Mouse (Mus musculus): ENCODE results near the gene Cdhr1. TPM values are rescaled to one million over a fixed set of nuclear protein-coding genes. Genes with fewer than 3 reads are reported as not detected.
"Not testable (repeated sequence)": the region's sequence is repeated elsewhere in the genome, so short reads cannot be mapped to it uniquely, and the experiment has no call there.

The Cdhr1 gene
- polyA plus RNA-seq (2012; ENCODE audit: insufficient read depth, low replicate concordance) = not detected in 2 replicates

- Histone ChIP-seq H3K36me3 (replicated peaks; ENCODE audit: low read length) (no peaks in the 10 kb centered on the region), H3K9me3 (no peaks in the 10 kb centered on the region), H3K4me1 (peaks cover 20% of the 10 kb centered on the region), H3K27me3 (replicated peaks) (peaks cover 67% of the 10 kb centered on the region), H3K4me3 (replicated peaks) (peak within 1 kb of the TSS; percentile 87)
- TF ChIP-seq FLI1 (IDR thresholded peaks at IDR 0.05; ENCODE audit: low read length) (no peak), GATA1 (IDR thresholded peaks at IDR 0.05; ENCODE audit: borderline replicate concordance, low read length) (no peak)
Measured at GRCm38 (mm10) chr14:37097956-37098530, at the start of gene Cdhr1. Gene Cdhr1 (minus strand): TSS chr14:37098347.

- H3K4me1 ChIP-seq = peaks cover 29% of the 10 kb centered on the region
- no peak overlapping the region for H3K4me3 ChIP-seq (replicated peaks)
- peaks cover 6% of the 10 kb centered on the region; the same call in 1 of the 2 replicates for H3K9me3 ChIP-seq
- no peaks in the 10 kb centered on the region for H3K36me3 ChIP-seq (replicated peaks; ENCODE audit: low read length)
- H3K27me3 ChIP-seq (replicated peaks) = no peaks in the 10 kb centered on the region
- TF ChIP-seq FLI1 (IDR thresholded peaks at IDR 0.05; ENCODE audit: low read length) = no peak
Measured at GRCm38 (mm10) chr14:37139051-37139710, 41.0 kb upstream of the Cdhr1 start.

GRCm38 (mm10) chr14:37137596-37137995 is 39.4 kb upstream of the Cdhr1 start:
- not testable (repeated sequence) for H3K4me3 ChIP-seq (replicated peaks); H3K9me3 ChIP-seq; H3K27me3 ChIP-seq (replicated peaks)
- Histone ChIP-seq H3K4me1 (peaks cover 39% of the 10 kb centered on the region), H3K36me3 (replicated peaks; ENCODE audit: low read length) (peaks cover 12% of the 10 kb centered on the region)

- Histone ChIP-seq H3K4me1 (peaks cover 35% of the 10 kb centered on the region), H3K9me3 (no peaks in the 10 kb centered on the region), H3K4me3 (replicated peaks) (peak overlapping the region; percentile 98), H3K27me3 (replicated peaks) (no peaks in the 10 kb centered on the region), H3K36me3 (replicated peaks; ENCODE audit: low read length) (peaks cover 26% of the 10 kb centered on the region)
- TF ChIP-seq FLI1 (IDR thresholded peaks at IDR 0.05; ENCODE audit: low read length) (no peak), GATA1 (IDR thresholded peaks at IDR 0.05; ENCODE audit: borderline replicate concordance, low read length) (no peak)
Measured at GRCm38 (mm10) chr14:37136110-37136509, 38.0 kb upstream of the Cdhr1 start.

- TF ChIP-seq FLI1 (IDR thresholded peaks at IDR 0.05; ENCODE audit: low read length) = no peak
- TF ChIP-seq GATA1 (IDR thresholded peaks at IDR 0.05; ENCODE audit: borderline replicate concordance, low read length) = no peak
- no peaks in the 10 kb centered on the region for H3K27me3 ChIP-seq (replicated peaks)
- peaks cover 30% of the 10 kb centered on the region for H3K36me3 ChIP-seq (replicated peaks; ENCODE audit: low read length)
- H3K4me1 ChIP-seq = peaks cover 35% of the 10 kb centered on the region
- H3K9me3 ChIP-seq = no peaks in the 10 kb centered on the region
- H3K4me3 ChIP-seq (replicated peaks) = peak overlapping the region; percentile 98
Measured at GRCm38 (mm10) chr14:37135671-37136070, 37.5 kb upstream of the Cdhr1 start.

GRCm38 (mm10) chr14:37135127-37135593 is 37.0 kb upstream of the Cdhr1 start, which contains the start of gene Ghitm:
Gene Ghitm (minus strand): TSS chr14:37135272.
- Histone ChIP-seq H3K4me1 (peaks cover 31% of the 10 kb centered on the region), H3K27me3 (replicated peaks) (no peaks in the 10 kb centered on the region), H3K9me3 (no peaks in the 10 kb centered on the region), H3K36me3 (replicated peaks; ENCODE audit: low read length) (peaks cover 35% of the 10 kb centered on the region), H3K4me3 (replicated peaks) (peak within 1 kb of the TSS; percentile 98)
- TF ChIP-seq GATA1 (IDR thresholded peaks at IDR 0.05; ENCODE audit: borderline replicate concordance, low read length) = no peak
- TF ChIP-seq FLI1 (IDR thresholded peaks at IDR 0.05; ENCODE audit: low read length) = no peak

- Histone ChIP-seq H3K9me3 (no peaks in the 10 kb centered on the region), H3K36me3 (replicated peaks; ENCODE audit: low read length) (peaks cover 39% of the 10 kb centered on the region), H3K4me1 (peaks cover 31% of the 10 kb centered on the region), H3K4me3 (replicated peaks) (peak overlapping the region; percentile 98), H3K27me3 (replicated peaks) (no peaks in the 10 kb centered on the region)
- no peak for TF ChIP-seq FLI1 (IDR thresholded peaks at IDR 0.05; ENCODE audit: low read length)
- TF ChIP-seq GATA1 (IDR thresholded peaks at IDR 0.05; ENCODE audit: borderline replicate concordance, low read length) = no peak
Measured at GRCm38 (mm10) chr14:37134304-37135126, 36.4 kb upstream of the Cdhr1 start.

GRCm38 (mm10) chr14:37127652-37128051 is 29.5 kb upstream of the Cdhr1 start:
- TF ChIP-seq GATA1 (IDR thresholded peaks at IDR 0.05; ENCODE audit: borderline replicate concordance, low read length) (no peak), FLI1 (IDR thresholded peaks at IDR 0.05; ENCODE audit: low read length) (no peak)
- H3K4me1 ChIP-seq = peaks cover 16% of the 10 kb centered on the region
- H3K36me3 ChIP-seq (replicated peaks; ENCODE audit: low read length) = peaks cover 92% of the 10 kb centered on the region
- H3K27me3 ChIP-seq (replicated peaks) = no peaks in the 10 kb centered on the region
- H3K4me3 ChIP-seq (replicated peaks) = no peak overlapping the region
- H3K9me3 ChIP-seq = no peaks in the 10 kb centered on the region

- H3K27me3 ChIP-seq (replicated peaks) = no peaks in the 10 kb centered on the region
- H3K9me3 ChIP-seq = peaks cover 2% of the 10 kb centered on the region; the same call in 1 of the 2 replicates
- H3K4me3 ChIP-seq (replicated peaks) = no peak overlapping the region
- H3K36me3 ChIP-seq (replicated peaks; ENCODE audit: low read length) = peaks cover 76% of the 10 kb centered on the region
- no peak for TF ChIP-seq FLI1 (IDR thresholded peaks at IDR 0.05; ENCODE audit: low read length)
- no peak for TF ChIP-seq GATA1 (IDR thresholded peaks at IDR 0.05; ENCODE audit: borderline replicate concordance, low read length)
- H3K4me1 ChIP-seq = peaks cover 58% of the 10 kb centered on the region
Measured at GRCm38 (mm10) chr14:37119233-37119632, 21.1 kb upstream of the Cdhr1 start.
